Mouse (Mus musculus) lung, postnatal 0 days (tissue): ENCODE results near the gene Inpp5a. TPM values are rescaled to one million over a fixed set of nuclear protein-coding genes. Genes with fewer than 3 reads are reported as not detected.

Source experiments
- ATAC-seq: fragments of 200-750 bp; cut with Nextera tagmentation; 2 replicates; pipeline ENCODE4 v1.8.0; 2017; ENCODE audit warnings: moderate library complexity
- DNase-seq: peaks from one replicate; pipeline ENCODE4 v3.0.0-alpha.2; 2016; ENCODE audit warnings: low spot score
- H3K27ac ChIP-seq: fragments of 300-500 bp; sonication (generic); 2 replicates; pipeline ENCODE4 v1.5.1; 2014; ENCODE audit warnings: antibody characterized with exemption, mild to moderate bottlenecking, low read length, mixed read lengths
- H3K27me3 ChIP-seq: fragments of 300-500 bp; sonication (generic); replicated peaks from 2 replicates; pipeline ENCODE4 v1.6.1; 2014; ENCODE audit warnings: low read length, mixed read lengths; ENCODE audit not compliant: insufficient read depth
- H3K36me3 ChIP-seq: fragments of 300-500 bp; sonication (generic); 2 replicates; pipeline ENCODE4 v1.6.1; 2014; ENCODE audit warnings: low read length, mixed read lengths; ENCODE audit not compliant: insufficient read depth
- H3K4me1 ChIP-seq: fragments of 300-500 bp; sonication (generic); 2 replicates; pipeline ENCODE4 v1.6.1; 2014; ENCODE audit warnings: antibody characterized with exemption, low read depth, low read length, mixed read lengths; ENCODE audit not compliant: insufficient read depth
- H3K4me2 ChIP-seq: fragments of 300-500 bp; sonication (generic); replicated peaks from 2 replicates; pipeline ENCODE4 v1.6.1; 2014; ENCODE audit warnings: low read depth, mild to moderate bottlenecking, low read length, moderate library complexity, mixed read lengths
- H3K4me3 ChIP-seq: fragments of 300-500 bp; sonication (generic); 2 replicates; pipeline ENCODE4 v1.5.1; 2014; ENCODE audit warnings: low read depth, low read length
- H3K9ac ChIP-seq: fragments of 300-500 bp; sonication (generic); replicated peaks from 2 replicates; pipeline ENCODE4 v1.6.1; 2014; ENCODE audit warnings: low read depth, mild to moderate bottlenecking
- H3K9me3 ChIP-seq: fragments of 300-500 bp; sonication (generic); 2 replicates; pipeline ENCODE4 v1.6.1; 2016; ENCODE audit warnings: low read length, mixed read lengths
- CTCF ChIP-seq: IDR thresholded peaks from 2 replicates; pipeline ENCODE4 v1.5.1; 2016; ENCODE audit warnings: antibody characterized with exemption, mild to moderate bottlenecking
- EP300 ChIP-seq: IDR thresholded peaks from 2 replicates; pipeline ENCODE4 v1.6.1; 2016; ENCODE audit warnings: antibody characterized with exemption, mild to moderate bottlenecking, control low read depth
- WGBS: fragments of 180-500 bp; shearing (Covaris S2); extraction: QIAGEN DNeasy Blood & Tissue Kit; methylation state at CpG from one replicate; pipeline ENCODE4 v1.1.7; 2014; 5-methylcytosine and 5-hydroxymethylcytosine counted together
- polyA plus RNA-seq: library from polyadenylated mRNA; unstranded; fragments of >200 nt; fragmentation: Nextera tagmentation; extraction: Ambion mirVana; gene quantifications from 2 replicates; pipeline ENCODE4 v1.2.1, GENCODE M21; 2015

The Inpp5a gene
- polyA plus RNA-seq, 1 experiment from 2014 or later = 41.3 TPM

- no peak for ATAC-seq
- 76% methylated on average over 2 of the region's 2 CpGs for WGBS
These were observed 158.4 kb downstream of the Inpp5a start for GRCm38 (mm10) chr7:139547325-139547724.

GRCm38 (mm10) chr7:139550086-139550783 lies 161.3 kb downstream of the Inpp5a start:
- Histone ChIP-seq H3K36me3 (no peaks in the 10 kb centered on the region), H3K4me2 (no peak overlapping the region), H3K27ac (no peak overlapping the region), H3K4me1 (no peaks in the 10 kb centered on the region), H3K27me3 (no peaks in the 10 kb centered on the region), H3K9ac (no peak overlapping the region), H3K4me3 (no peak overlapping the region), H3K9me3 (no peaks in the 10 kb centered on the region)
- ATAC-seq = no peak
- TF ChIP-seq CTCF (no peak), EP300 (no peak)
- 80% methylated on average over 3 of the region's 3 CpGs for WGBS
- DNase-seq = no peak

More at GRCm38 (mm10) chr7:139547325-139547724, 158.4 kb downstream of the Inpp5a start:
- no peak for DNase-seq
- H3K4me3 ChIP-seq = no peak overlapping the region
- no peaks in the 10 kb centered on the region for H3K27me3 ChIP-seq
- H3K4me1 ChIP-seq = no peaks in the 10 kb centered on the region
- no peak overlapping the region for H3K9ac ChIP-seq
- no peaks in the 10 kb centered on the region for H3K9me3 ChIP-seq
- no peak overlapping the region for H3K27ac ChIP-seq
- H3K36me3 ChIP-seq = peaks cover 1% of the 10 kb centered on the region; the same call in 1 of the 2 replicates
- no peak overlapping the region for H3K4me2 ChIP-seq
- TF ChIP-seq EP300 = no peak
- TF ChIP-seq CTCF = no peak

- H3K4me3 ChIP-seq = no peak overlapping the region
- H3K4me1 ChIP-seq = no peaks in the 10 kb centered on the region
- no peaks in the 10 kb centered on the region for H3K27me3 ChIP-seq
- H3K9me3 ChIP-seq = no peaks in the 10 kb centered on the region
- no peak overlapping the region for H3K27ac ChIP-seq
- ATAC-seq = no peak
- TF ChIP-seq EP300 = no peak
- no peak for TF ChIP-seq CTCF
- no peak overlapping the region for H3K9ac ChIP-seq
- no peak overlapping the region for H3K4me2 ChIP-seq
- no peak for DNase-seq
- WGBS = 97% methylated on average over 2 of the region's 2 CpGs
- H3K36me3 ChIP-seq = no peaks in the 10 kb centered on the region
These were observed 162.6 kb downstream of the Inpp5a start for GRCm38 (mm10) chr7:139551519-139551918.

GRCm38 (mm10) chr7:139556331-139556730 lies 167.4 kb downstream of the Inpp5a start:
- 77% methylated on average over 5 of the region's 5 CpGs for WGBS
- no peaks in the 10 kb centered on the region for H3K27me3 ChIP-seq
- no peak for DNase-seq
- H3K4me2 ChIP-seq = no peak overlapping the region
- H3K9ac ChIP-seq = no peak overlapping the region
- 0 out of 2 replicates have a peak, but pooled peaks cover 6% of the 10 kb centered on the region for H3K36me3 ChIP-seq
- no peak for ATAC-seq
- H3K4me3 ChIP-seq = no peak overlapping the region
- H3K9me3 ChIP-seq = no peaks in the 10 kb centered on the region
- no peak overlapping the region for H3K27ac ChIP-seq
- no peaks in the 10 kb centered on the region for H3K4me1 ChIP-seq
- TF ChIP-seq CTCF = no peak
- no peak for TF ChIP-seq EP300

- no peak for DNase-seq
- 71% methylated on average over 10 of the region's 10 CpGs for WGBS
- H3K36me3 ChIP-seq = 0 out of 2 replicates have a peak, but pooled peaks cover 6% of the 10 kb centered on the region
These were observed 168.0 kb downstream of the Inpp5a start for GRCm38 (mm10) chr7:139556746-139557526.

GRCm38 (mm10) chr7:139559659-139560058 lies 170.8 kb downstream of the Inpp5a start:
- H3K4me1 ChIP-seq = no peaks in the 10 kb centered on the region
- 91% methylated on average over 10 of the region's 10 CpGs for whole genome bisulfite sequencing
- H3K9ac ChIP-seq = no peak overlapping the region
- no peak for DNase-seq
- H3K27ac ChIP-seq = no peak overlapping the region
- no peaks in the 10 kb centered on the region for H3K9me3 ChIP-seq
- H3K27me3 ChIP-seq = no peaks in the 10 kb centered on the region
- ATAC-seq = no peak
- no peak overlapping the region for H3K4me2 ChIP-seq
- H3K4me3 ChIP-seq = no peak overlapping the region
- no peak for TF ChIP-seq CTCF
- no peak for TF ChIP-seq EP300
- peaks cover 11% of the 10 kb centered on the region; the same call in 1 of the 2 replicates for H3K36me3 ChIP-seq

More at GRCm38 (mm10) chr7:139556746-139557526, 168.0 kb downstream of the Inpp5a start:
- Histone ChIP-seq H3K4me2 (no peak overlapping the region), H3K4me1 (no peaks in the 10 kb centered on the region), H3K27me3 (no peaks in the 10 kb centered on the region), H3K4me3 (no peak overlapping the region), H3K9me3 (no peaks in the 10 kb centered on the region), H3K9ac (no peak overlapping the region), H3K27ac (no peak overlapping the region)
- no peak for ATAC-seq
- TF ChIP-seq CTCF (no peak), EP300 (no peak)
